Mouse (Mus musculus) midbrain, embryonic 16.5 days (tissue): ENCODE results near the gene Pgrmc1. TPM values are rescaled to one million over a fixed set of nuclear protein-coding genes. Genes with fewer than 3 reads are reported as not detected.
"Not testable (repeated sequence)": the region's sequence is repeated elsewhere in the genome, so short reads cannot be mapped to it uniquely, and the experiment has no call there.

Source experiments
- ATAC-seq: fragments of 200-750 bp; cut with Nextera tagmentation; 2 replicates; pipeline ENCODE4 v1.8.0; 2017; ENCODE audit warnings: moderate TSS enrichment
- H3K27ac ChIP-seq: fragments of 300-500 bp; sonication (generic); 2 replicates; pipeline ENCODE4 v1.5.1; 2014; ENCODE audit warnings: mild to moderate bottlenecking, low read length, mixed read lengths
- H3K27me3 ChIP-seq: fragments of 300-500 bp; sonication (generic); 2 replicates; pipeline ENCODE4 v1.6.1; 2014; ENCODE audit warnings: low read depth, low read length, mixed read lengths; ENCODE audit not compliant: control insufficient read depth, insufficient read depth
- H3K36me3 ChIP-seq: fragments of 300-500 bp; sonication (generic); 2 replicates; pipeline ENCODE4 v1.6.1; 2014; ENCODE audit warnings: mild to moderate bottlenecking, low read length, moderate library complexity, mixed read lengths; ENCODE audit not compliant: control insufficient read depth, insufficient read depth
- H3K4me1 ChIP-seq: fragments of 300-500 bp; sonication (generic); 2 replicates; pipeline ENCODE4 v1.6.1; 2014; ENCODE audit warnings: mild to moderate bottlenecking, low read length, mixed read lengths; ENCODE audit not compliant: control insufficient read depth, insufficient read depth
- H3K4me2 ChIP-seq: fragments of 300-500 bp; sonication (generic); 2 replicates; pipeline ENCODE4 v1.6.1; 2014; ENCODE audit warnings: mild to moderate bottlenecking, low read length, mixed read lengths
- H3K4me3 ChIP-seq: fragments of 300-500 bp; sonication (generic); 2 replicates; pipeline ENCODE4 v1.5.1; 2014; ENCODE audit warnings: low read depth, mild to moderate bottlenecking, low read length, moderate library complexity, mixed read lengths
- H3K9ac ChIP-seq: fragments of 300-500 bp; sonication (generic); 2 replicates; pipeline ENCODE4 v1.6.1; 2014; ENCODE audit warnings: low read depth, low read length, mixed read lengths
- H3K9me3 ChIP-seq: fragments of 300-500 bp; sonication (generic); replicated peaks from 2 replicates; pipeline ENCODE4 v1.6.1; 2014; ENCODE audit warnings: mild to moderate bottlenecking, low read length, mixed read lengths; ENCODE audit not compliant: control insufficient read depth, poor library complexity, severe bottlenecking
- WGBS: fragments of 180-500 bp; shearing (Covaris S2); extraction: QIAGEN DNeasy Blood & Tissue Kit; methylation state at CpG from one replicate; pipeline ENCODE4 v1.1.7; 2014; 5-methylcytosine and 5-hydroxymethylcytosine counted together
- polyA plus RNA-seq: library from polyadenylated mRNA; unstranded; fragments of >200 nt; fragmentation: Nextera tagmentation; extraction: Ambion mirVana; gene quantifications from 2 replicates; pipeline ENCODE4 v1.2.1, GENCODE M21; 2015

Gene Pgrmc1
- polyA plus RNA-seq, result 738 and 754 TPM in 2 replicates

DNA sequence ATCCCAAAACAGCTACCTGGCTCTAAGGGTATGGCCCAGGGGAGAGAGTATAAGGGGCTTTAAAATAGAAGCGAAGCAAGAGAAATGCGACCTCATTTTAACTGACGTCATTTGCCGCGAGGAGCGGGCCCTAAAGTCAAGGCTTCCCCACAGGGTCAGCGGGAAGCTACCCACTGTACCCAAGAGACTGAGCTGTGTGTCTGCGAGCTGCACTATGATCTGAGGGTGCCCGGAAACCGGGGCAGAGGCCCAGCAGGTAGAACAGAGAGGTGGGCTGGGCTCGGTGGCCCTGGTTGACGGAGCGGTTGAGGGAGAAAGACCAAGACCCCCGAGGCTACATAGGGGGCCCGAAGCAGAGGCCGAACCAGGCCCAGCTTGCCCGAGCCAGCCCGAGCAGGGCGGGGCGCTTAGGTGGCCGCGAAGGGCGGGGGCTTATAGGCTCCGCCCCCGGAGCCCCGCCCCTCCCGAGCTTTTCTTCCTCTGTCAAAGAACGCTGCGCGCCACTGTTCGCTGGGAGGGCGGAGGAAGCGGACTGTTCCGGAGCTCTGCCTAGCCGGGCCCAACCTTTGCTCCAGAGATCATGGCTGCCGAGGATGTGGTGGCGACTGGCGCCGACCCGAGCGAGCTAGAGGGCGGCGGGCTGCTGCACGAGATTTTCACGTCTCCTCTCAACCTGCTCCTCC, at the start of gene Pgrmc1:
Gene Pgrmc1, plus strand, starts transcription at position 500 of the 683 bp plus-strand sequence.
- peak within 1 kb of the TSS; percentile 65 for H3K4me3 ChIP-seq
- 23% methylated on average over 35 of the region's 45 CpGs for WGBS
- peak within 1 kb of the TSS; percentile 89 for H3K27ac ChIP-seq
- H3K9me3 ChIP-seq, result no peaks in the 10 kb centered on the region
- H3K4me1 ChIP-seq, result peaks cover 12% of the 10 kb centered on the region
- H3K4me2 ChIP-seq, result peak within 1 kb of the TSS; percentile 59
- no peaks in the 10 kb centered on the region for H3K27me3 ChIP-seq
- ATAC-seq, result peak; percentile 94
- H3K36me3 ChIP-seq, result no peaks in the 10 kb centered on the region
- peak within 1 kb of the TSS; percentile 79 for H3K9ac ChIP-seq

DNA sequence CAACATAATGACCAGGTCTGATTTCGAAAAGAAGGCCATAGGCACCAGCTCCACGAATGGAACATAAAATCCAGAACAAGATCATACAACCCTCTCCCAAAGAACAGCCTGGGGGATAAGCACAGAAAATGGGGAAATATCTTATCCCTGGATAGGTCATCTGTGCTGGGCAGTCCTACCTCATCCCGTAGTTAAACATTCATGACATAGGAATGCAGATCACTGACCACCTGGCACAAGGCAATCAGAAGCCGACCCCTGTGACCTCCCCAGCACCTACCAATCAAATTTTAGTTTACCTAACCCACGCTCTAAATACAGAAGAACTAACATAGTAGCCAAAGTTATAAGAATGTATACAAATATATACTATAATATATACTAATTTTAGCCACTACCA, 49.2 kb upstream of the Pgrmc1 start:
- Histone ChIP-seq H3K9me3 (no peaks in the 10 kb centered on the region), H3K27me3 (no peaks in the 10 kb centered on the region), H3K9ac (no peak overlapping the region), H3K4me2 (no peak overlapping the region), H3K4me3 (no peak overlapping the region), H3K4me1 (no peaks in the 10 kb centered on the region), H3K27ac (no peak overlapping the region), H3K36me3 (no peaks in the 10 kb centered on the region)
- 78% methylated on average over 5 of the region's 5 CpGs for WGBS
- no peak for ATAC-seq

DNA sequence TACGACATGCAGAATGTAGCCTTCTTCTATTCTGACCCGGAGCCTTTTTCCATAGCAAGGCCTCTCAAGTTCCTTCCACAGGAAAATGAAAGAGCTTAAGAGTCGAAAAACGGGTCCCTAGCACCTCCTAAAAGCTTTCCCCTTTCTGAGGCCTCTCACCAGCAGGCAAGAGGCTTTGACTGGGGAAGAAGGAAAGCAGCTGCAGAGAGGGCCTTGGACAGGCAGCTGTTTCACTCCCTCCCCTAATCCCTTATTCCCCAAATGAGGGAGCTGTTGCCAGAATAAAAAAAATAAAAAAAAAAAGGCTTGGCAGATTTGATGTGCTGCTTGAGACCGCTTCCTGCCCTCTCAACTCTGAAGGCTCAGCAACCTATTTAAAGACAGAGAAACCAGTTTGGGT, 47.1 kb upstream of the Pgrmc1 start:
- 19% methylated on average over 5 of the region's 5 CpGs for WGBS
- Histone ChIP-seq H3K27ac (peak overlapping the region; percentile 54), H3K36me3 (no peaks in the 10 kb centered on the region), H3K4me1 (no peaks in the 10 kb centered on the region), H3K9ac (no peak overlapping the region), H3K27me3 (no peaks in the 10 kb centered on the region), H3K9me3 (no peaks in the 10 kb centered on the region), H3K4me2 (no peak overlapping the region), H3K4me3 (no peak overlapping the region)
- 0 out of 2 replicates have a peak, but pooled peaks have one; percentile 50 for ATAC-seq

DNA sequence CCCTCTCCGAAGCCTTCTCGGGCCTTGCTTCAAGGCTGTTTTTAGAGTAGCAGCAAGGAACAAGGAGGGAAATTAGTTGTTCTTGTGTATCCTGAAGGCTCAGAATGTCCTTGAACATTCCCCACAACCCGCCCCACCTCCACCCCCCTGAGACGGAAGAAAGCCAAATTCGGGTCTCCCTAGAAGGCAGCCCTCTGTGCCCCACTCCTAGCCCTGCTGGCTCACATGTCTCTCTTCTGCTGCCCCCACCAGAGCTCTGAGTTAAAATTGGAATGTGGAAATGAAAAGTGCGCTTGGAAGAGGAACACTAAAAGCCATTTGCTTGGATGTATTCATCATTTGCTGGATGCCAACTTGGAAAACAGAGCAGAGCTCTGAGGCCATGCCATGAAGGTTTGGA, 46.7 kb upstream of the Pgrmc1 start:
- Histone ChIP-seq H3K27me3 (no peaks in the 10 kb centered on the region), H3K9ac (no peak overlapping the region), H3K27ac (peak overlapping the region; percentile 54), H3K9me3 (no peaks in the 10 kb centered on the region), H3K4me2 (no peak overlapping the region), H3K4me1 (no peaks in the 10 kb centered on the region), H3K36me3 (no peaks in the 10 kb centered on the region), H3K4me3 (no peak overlapping the region)
- WGBS, result 34% methylated on average over 6 of the region's 6 CpGs
- ATAC-seq, result 0 out of 2 replicates have a peak, but pooled peaks have one; percentile 50

DNA sequence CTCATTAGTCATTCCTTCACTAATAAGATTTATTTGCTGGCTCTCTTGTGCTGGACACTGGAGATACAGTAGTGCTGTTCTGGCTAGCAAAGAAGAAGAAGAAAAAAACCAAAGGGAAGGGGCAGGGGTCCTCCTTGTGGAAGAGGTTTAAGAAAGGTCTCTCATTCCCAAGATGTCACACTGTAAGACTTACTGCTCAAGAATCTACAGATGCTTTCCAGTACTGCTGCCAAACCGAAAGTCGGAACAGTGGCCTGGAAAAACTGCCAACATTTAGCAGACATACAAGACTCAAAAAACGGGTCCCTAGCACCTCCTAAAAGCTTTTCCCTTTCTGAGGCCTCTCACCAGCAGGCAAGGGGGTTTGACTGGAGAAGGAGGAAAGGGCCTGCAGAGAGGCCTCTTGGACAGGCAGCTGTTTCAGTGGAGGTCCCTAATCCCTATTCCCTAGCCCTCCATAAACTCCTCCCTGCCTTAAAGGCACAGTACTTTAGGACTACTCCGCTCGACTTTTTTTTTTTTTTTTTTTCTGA, 45.9 kb upstream of the Pgrmc1 start:
- H3K27ac ChIP-seq, result no peak overlapping the region
- no peaks in the 10 kb centered on the region for H3K27me3 ChIP-seq
- H3K4me2 ChIP-seq, result no peak overlapping the region
- H3K9me3 ChIP-seq, result no peaks in the 10 kb centered on the region
- whole genome bisulfite sequencing, result 24% methylated on average over 5 of the region's 5 CpGs
- no peaks in the 10 kb centered on the region for H3K4me1 ChIP-seq
- H3K36me3 ChIP-seq, result no peaks in the 10 kb centered on the region
- no peak overlapping the region for H3K4me3 ChIP-seq
- ATAC-seq, result peak; percentile 80
- H3K9ac ChIP-seq, result no peak overlapping the region

DNA sequence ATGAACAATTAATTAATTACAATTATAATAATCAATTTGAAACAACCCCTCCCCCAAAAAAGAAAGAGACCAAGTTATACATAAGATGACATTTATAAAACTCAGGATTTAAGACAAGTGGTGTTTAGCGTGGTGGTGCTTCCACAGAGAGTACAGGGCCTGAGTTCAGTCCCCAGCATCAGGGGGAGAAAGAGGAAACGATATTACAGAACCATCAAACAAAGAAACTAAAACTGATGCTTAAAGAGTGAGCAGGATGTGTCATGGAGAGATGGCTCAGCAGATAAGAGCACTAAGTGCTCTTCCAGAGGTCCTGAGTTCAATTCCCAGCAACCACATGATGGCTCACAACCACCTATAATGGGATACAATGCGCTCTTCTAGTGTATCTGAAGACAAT, 45.3 kb upstream of the Pgrmc1 start:
- ATAC-seq, result no peak
- no peak overlapping the region for H3K27ac ChIP-seq
- no peaks in the 10 kb centered on the region for H3K9me3 ChIP-seq
- WGBS, result 67% methylated on average over 3 of the region's 3 CpGs
- H3K27me3 ChIP-seq, result no peaks in the 10 kb centered on the region
- H3K4me1 ChIP-seq, result no peaks in the 10 kb centered on the region
- no peak overlapping the region for H3K4me2 ChIP-seq
- H3K9ac ChIP-seq, result no peak overlapping the region
- no peak overlapping the region for H3K4me3 ChIP-seq
- no peaks in the 10 kb centered on the region for H3K36me3 ChIP-seq

DNA sequence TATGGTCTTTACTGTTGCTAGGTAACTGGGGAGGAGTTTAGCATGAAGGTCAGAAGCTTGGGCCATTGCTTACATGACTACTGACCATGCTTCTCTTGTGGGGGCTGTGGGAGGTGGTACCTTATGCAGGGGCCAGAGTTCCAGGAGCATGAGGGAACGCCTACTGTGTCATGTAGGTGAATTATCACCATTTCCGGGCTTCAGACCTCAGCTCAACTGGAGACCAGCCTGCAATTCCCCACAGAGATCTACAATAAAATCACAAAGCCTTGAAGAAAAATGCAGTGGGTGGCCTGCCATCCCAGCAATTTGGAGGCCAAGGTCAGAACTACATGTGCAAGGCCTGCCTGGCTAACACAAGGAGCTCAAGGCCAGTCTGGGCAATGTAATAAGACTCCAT, 42.8 kb upstream of the Pgrmc1 start:
- not testable (repeated sequence) for H3K4me1 ChIP-seq, ATAC-seq, H3K9ac ChIP-seq, H3K27ac ChIP-seq, H3K27me3 ChIP-seq, H3K4me3 ChIP-seq, H3K36me3 ChIP-seq, H3K4me2 ChIP-seq, H3K9me3 ChIP-seq
- WGBS, result 44% methylated on average over 2 of the region's 2 CpGs

DNA sequence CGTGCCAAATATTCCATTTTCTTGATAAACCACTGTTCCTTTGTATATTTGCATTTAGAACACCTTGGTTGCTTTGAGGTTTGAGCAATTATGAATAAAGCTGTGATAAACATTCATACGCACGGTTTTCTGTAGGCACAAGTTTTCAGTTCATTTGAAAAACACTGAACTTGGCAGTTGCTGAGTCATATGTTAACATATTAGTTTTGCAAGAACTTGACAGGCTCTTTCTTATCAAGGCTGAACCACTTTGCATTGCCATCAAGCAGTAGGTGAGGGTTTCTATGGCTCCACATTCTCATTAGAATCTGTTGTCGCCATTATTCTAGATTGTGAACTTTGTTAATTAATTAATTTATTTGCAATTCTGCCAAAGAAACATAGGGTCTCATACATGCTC, 37.8 kb upstream of the Pgrmc1 start:
- no peaks in the 10 kb centered on the region for H3K27me3 ChIP-seq

DNA sequence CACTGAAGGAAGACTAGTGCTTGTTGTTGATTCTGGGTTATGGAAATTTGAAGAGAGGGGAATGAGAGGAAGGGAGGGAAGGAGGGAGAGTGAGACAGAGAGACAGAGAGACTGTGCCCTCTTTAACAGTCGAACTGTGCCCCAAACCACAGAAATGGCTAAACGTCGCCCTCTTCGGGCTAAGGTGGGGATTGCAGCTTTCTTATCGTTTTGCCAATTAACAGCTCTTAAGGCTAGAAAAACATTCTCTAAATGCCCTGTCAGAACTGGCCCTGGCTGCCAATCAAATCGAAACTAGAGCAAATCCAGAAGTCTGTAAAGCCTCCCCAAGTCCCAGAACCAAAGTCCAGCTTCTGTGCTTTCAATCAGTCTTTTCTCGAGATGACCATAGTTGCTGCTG, 36.4 kb upstream of the Pgrmc1 start:
- no peaks in the 10 kb centered on the region for H3K27me3 ChIP-seq
- H3K9ac ChIP-seq, result no peak overlapping the region
- no peak overlapping the region for H3K4me2 ChIP-seq
- ATAC-seq, result no peak
- no peak overlapping the region for H3K27ac ChIP-seq
- no peaks in the 10 kb centered on the region for H3K36me3 ChIP-seq
- H3K9me3 ChIP-seq, result no peaks in the 10 kb centered on the region
- no peaks in the 10 kb centered on the region for H3K4me1 ChIP-seq
- H3K4me3 ChIP-seq, result no peak overlapping the region
- 9% methylated on average over 7 of the region's 7 CpGs for WGBS

More for the DNA sequence above, 37.8 kb upstream of the Pgrmc1 start:
- Histone ChIP-seq H3K27ac (no peak overlapping the region), H3K4me3 (no peak overlapping the region), H3K4me1 (no peaks in the 10 kb centered on the region), H3K4me2 (no peak overlapping the region), H3K9me3 (no peaks in the 10 kb centered on the region), H3K9ac (no peak overlapping the region), H3K36me3 (no peaks in the 10 kb centered on the region)
- WGBS, result 80% methylated on average over 4 of the region's 4 CpGs
- ATAC-seq, result no peak
